Mouse (Mus musculus): ENCODE data around the gene Bcdin3d. TPM values are rescaled to one million over a fixed set of nuclear protein-coding genes. Genes with fewer than 3 reads are reported as not detected.
"Not testable (repeated sequence)": the region's sequence is repeated elsewhere in the genome, so short reads cannot be mapped to it uniquely, and the experiment has no call there.

The Bcdin3d gene
- polyA plus RNA-seq, 1 experiment, result 15.1 TPM

DNA sequence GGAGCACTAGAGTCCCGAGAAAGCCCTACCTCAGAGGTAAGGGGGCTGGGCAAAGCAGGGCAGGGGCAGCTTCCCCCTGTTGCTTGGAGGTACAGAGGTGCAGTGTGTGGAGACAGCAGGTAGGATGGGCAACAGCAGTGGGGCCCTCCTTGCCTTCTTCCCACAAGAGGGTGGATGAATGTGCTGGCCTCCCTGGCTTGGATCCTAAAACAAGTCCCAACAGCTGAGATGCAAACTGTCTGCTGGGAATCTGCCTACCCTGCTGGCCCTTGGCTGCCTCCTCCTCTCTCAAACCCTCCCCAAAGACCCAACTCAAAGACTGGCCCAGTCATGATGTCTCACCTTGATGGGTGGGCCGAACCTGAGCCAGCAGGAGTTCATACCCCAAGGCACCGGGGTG is 19.1 kb downstream of the Bcdin3d start:
- TF ChIP-seq POLR2A (IDR thresholded peaks at IDR 0.05; ENCODE audit: borderline replicate concordance, extremely low read depth, insufficient read depth, insufficient read length, poor library complexity, severe bottlenecking) (no peak), CTCF (IDR thresholded peaks at IDR 0.05; ENCODE audit: borderline replicate concordance, extremely low read depth, insufficient read depth, insufficient read length) (no peak)
- DNase-seq (ENCODE audit: low read depth), result no peak

DNA sequence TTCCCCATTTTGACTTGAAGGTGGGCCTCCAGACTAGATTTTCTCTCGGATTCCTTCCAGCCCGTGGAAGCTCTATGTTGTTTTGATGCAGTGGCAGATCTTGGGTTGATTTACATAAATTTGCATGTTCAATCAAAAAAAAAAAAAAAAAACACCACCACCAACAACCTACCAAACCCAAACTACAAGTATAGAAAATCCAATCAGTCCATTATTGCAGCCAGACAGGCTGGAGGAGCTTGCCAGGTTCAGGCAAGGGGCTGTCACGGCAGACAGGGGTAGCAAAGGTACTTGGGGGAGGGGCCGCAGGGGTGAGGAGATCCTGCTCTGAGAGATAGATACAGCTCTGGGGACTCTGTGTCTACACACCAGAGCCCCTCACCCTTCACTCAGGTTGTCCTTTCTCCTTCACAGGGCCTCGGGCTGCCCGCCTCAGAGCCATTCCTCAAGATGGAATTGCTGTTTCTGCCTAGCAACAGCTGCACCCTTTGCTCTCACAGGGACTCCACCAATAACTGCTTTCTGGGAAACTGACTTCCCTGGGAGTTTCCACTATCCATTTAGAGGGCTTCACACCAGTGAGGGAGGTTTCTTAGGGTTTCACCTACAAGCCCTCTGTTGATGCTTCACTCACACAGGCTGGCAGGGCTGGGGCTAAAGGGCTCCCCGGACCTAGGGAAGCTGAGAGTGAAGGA is 19.8 kb downstream of the Bcdin3d start:
- TF ChIP-seq CTCF (IDR thresholded peaks at IDR 0.05; ENCODE audit: borderline replicate concordance, extremely low read depth, insufficient read depth, insufficient read length) (no peak), POLR2A (IDR thresholded peaks at IDR 0.05; ENCODE audit: borderline replicate concordance, extremely low read depth, insufficient read depth, insufficient read length, poor library complexity, severe bottlenecking) (no peak)
- no peak for DNase-seq (ENCODE audit: low read depth)

DNA sequence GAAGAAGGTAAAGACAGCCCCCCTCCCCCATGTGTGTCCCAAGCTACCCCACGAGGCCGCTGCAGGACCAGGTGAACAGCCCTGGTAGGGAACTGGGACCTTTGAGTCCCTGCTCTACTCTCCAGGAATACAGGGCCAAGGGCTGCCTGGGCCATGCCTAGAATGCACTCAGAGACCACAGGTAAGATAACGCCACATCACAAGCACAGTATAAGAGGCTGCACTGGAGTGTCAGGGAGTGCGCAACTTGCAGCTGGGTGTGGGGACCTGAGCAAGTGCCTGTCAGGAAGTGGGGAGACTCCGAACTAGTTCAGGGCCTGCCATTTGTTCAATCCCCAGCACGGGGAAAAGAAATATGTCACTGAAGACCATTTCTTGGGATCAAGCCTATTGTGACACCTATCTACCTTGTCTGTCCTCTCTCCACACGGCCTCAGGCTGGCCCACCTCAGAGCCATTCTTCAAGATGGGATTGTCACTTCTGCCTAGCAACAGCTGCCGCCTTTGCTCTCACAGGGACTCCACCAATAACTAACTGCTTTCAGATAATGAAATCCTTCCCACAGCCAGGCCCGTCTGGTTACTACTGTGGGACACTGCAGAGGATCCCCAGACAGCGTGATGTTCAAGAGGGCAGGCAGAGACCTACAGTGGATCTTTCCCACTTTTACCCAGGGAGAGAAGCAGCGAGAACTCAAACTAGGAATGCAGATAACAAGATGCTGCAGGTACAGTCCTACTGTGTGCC is 21.2 kb downstream of the Bcdin3d start:
- DNase-seq (ENCODE audit: low read depth), result no peak
- no peak for TF ChIP-seq POLR2A (IDR thresholded peaks at IDR 0.05; ENCODE audit: borderline replicate concordance, extremely low read depth, insufficient read depth, insufficient read length, poor library complexity, severe bottlenecking)
- no peak for TF ChIP-seq CTCF (IDR thresholded peaks at IDR 0.05; ENCODE audit: borderline replicate concordance, extremely low read depth, insufficient read depth, insufficient read length)

DNA sequence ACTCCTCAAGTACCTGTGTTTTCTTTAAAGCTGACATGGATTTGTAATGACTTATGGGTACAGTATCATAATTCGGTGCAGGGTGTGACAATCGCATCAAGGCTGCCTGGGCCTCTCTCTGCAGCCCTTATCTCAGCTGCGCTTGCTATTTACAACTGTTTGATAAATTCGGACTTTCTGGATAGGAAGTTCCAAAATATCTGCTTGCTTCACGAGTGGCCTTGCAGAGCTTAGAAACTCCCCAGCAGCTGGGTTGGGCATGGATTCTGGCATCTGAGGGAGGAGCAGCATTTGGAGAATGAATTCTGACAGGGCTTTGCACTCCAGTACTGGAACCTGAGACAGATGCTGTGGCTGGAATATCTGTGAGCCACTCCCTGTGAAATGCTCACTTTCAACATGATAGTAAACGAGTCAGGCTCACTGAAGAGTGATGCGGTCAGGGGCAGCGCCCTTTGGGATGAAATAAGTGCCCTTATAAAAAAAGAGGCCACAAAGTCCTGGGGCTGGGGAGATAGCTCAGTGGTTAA is 24.7 kb downstream of the Bcdin3d start:
- TF ChIP-seq POLR2A (IDR thresholded peaks at IDR 0.05; ENCODE audit: borderline replicate concordance, extremely low read depth, insufficient read depth, insufficient read length, poor library complexity, severe bottlenecking), result no peak
- TF ChIP-seq CTCF (IDR thresholded peaks at IDR 0.05; ENCODE audit: borderline replicate concordance, extremely low read depth, insufficient read depth, insufficient read length), result no peak
- no peak for DNase-seq (ENCODE audit: low read depth)

DNA sequence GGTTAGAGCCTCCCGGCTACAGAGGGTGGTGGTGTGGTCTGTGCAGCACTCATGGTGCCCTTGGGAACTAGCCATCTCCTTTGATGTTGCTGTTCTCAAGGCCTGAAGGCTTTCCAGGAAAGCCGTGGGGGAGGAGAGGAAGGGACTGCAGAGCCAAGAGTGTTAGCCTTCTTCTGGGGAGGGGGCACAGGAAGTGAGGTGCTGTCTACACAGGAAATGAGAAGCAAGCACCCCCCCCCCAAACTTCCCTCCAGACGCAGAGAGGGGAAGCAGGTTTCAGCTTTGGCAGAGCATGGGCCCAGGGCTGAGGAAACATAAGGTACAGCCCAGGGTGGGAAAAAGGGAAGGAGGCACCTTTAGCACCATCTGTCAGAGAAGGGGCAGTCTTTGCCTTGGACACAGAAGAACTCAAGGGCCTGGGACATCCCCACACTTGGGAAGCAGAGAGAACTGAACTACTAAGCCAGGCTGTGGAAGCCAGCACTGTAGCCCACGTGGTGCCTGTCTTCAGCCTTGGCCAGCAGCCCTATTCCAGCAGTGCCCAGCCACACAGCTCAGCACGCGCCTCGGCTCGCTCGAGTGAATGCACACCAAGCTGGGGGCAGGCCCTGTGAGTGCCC is 25.3 kb downstream of the Bcdin3d start:
- peak; percentile 61 for DNase-seq (ENCODE audit: low read depth)
- TF ChIP-seq CTCF (IDR thresholded peaks at IDR 0.05; ENCODE audit: borderline replicate concordance, extremely low read depth, insufficient read depth, insufficient read length) (no peak), POLR2A (IDR thresholded peaks at IDR 0.05; ENCODE audit: borderline replicate concordance, extremely low read depth, insufficient read depth, insufficient read length, poor library complexity, severe bottlenecking) (no peak)

DNA sequence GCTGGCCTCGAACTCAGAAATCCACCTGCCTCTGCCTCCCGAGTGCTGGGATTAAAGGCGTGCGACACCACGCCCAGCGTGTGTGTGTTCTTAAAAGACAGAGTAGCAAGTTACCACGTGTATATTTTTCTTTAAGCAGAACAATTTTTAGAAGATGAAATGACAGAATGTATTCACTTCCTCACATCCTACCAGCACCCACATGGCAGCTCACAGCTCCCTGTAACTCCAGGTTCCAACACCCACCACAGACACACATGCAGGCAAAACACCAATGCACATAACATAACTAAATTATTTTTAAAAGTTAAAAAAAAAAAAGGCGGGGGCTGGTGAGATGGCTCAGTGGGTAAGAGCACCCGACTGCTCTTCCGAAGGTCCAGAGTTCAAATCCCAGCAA is 28.4 kb downstream of the Bcdin3d start:
- not testable (repeated sequence) for DNase-seq (ENCODE audit: low read depth)

DNA sequence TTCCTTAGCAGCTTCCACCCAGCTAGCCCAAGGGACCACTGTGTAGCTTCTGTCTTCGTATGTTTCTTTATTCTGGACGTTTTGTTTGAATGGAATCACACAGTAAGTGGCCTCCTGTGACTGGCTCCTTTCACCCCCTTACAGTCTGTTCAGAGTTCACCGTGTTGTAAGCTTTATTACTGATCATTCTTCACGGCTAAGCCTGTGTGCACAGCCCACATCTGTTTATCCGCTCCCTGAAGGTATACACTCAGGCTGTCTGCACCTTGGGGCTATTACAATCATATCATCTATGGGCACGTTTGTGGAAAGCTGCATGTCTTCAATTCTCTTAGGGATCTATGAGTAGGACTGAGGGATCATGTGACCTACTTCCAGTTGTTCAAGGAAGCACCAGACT is 29.0 kb downstream of the Bcdin3d start:
- DNase-seq (ENCODE audit: low read depth), result peak; percentile 23
- TF ChIP-seq CTCF (IDR thresholded peaks at IDR 0.05; ENCODE audit: borderline replicate concordance, extremely low read depth, insufficient read depth, insufficient read length) (no peak), POLR2A (IDR thresholded peaks at IDR 0.05; ENCODE audit: borderline replicate concordance, extremely low read depth, insufficient read depth, insufficient read length, poor library complexity, severe bottlenecking) (no peak)

DNA sequence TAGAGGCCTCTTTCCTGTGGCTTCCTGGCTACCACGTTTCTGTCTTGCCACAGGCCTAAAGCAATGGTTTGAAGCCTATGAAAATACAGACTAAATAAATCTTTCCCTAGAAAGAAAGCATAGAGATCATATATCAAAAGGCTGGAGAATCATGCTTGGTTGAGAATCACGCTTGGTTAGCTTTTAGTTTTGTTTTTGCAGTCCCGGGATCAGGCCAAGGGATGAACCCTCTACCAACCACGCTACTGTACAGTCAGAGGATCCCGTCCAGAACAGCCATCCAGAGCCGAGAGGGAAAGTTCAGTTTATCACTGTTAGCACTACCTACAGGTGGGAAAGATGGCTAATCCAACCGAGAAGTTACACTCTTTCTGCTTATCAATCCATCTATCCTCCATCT is 32.2 kb downstream of the Bcdin3d start:
- no peak for DNase-seq (ENCODE audit: low read depth)
- no peak for TF ChIP-seq POLR2A (IDR thresholded peaks at IDR 0.05; ENCODE audit: borderline replicate concordance, extremely low read depth, insufficient read depth, insufficient read length, poor library complexity, severe bottlenecking)
- TF ChIP-seq CTCF (IDR thresholded peaks at IDR 0.05; ENCODE audit: borderline replicate concordance, extremely low read depth, insufficient read depth, insufficient read length), result no peak

DNA sequence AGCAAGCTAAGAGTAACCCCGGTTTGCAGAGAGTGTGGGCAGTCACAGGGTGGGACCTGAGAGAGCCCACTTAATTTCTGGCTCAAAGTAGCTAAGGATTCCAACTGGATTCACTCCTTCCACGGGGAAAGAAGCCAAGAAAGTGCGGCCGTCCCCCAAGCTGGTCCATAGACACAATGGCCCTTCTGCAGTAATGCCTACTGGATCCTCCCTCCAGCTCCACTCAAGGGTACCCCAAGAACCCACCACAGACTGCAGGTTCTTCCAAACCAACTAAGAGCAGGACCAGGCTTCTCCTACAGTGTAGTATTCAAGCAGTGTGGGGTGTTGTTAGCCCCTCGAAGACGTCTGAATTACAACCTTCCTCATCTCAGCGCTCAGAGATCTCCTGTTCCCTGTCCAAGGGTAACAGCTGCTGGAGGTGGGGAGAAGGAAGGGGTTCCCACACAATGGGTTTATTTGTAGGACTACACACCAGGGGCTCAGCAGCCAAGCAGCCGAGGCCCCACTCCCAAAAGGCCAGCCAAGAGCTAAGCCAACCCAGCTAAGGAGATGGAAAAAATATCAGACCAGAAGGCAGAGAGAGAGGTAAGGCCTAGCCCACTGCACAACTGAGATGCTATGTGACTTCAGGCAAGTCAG is 33.6 kb downstream of the Bcdin3d start:
- no peak for TF ChIP-seq CTCF (IDR thresholded peaks at IDR 0.05; ENCODE audit: borderline replicate concordance, extremely low read depth, insufficient read depth, insufficient read length)
- no peak for TF ChIP-seq POLR2A (IDR thresholded peaks at IDR 0.05; ENCODE audit: borderline replicate concordance, extremely low read depth, insufficient read depth, insufficient read length, poor library complexity, severe bottlenecking)
- DNase-seq (ENCODE audit: low read depth), result peak; percentile 62

DNA sequence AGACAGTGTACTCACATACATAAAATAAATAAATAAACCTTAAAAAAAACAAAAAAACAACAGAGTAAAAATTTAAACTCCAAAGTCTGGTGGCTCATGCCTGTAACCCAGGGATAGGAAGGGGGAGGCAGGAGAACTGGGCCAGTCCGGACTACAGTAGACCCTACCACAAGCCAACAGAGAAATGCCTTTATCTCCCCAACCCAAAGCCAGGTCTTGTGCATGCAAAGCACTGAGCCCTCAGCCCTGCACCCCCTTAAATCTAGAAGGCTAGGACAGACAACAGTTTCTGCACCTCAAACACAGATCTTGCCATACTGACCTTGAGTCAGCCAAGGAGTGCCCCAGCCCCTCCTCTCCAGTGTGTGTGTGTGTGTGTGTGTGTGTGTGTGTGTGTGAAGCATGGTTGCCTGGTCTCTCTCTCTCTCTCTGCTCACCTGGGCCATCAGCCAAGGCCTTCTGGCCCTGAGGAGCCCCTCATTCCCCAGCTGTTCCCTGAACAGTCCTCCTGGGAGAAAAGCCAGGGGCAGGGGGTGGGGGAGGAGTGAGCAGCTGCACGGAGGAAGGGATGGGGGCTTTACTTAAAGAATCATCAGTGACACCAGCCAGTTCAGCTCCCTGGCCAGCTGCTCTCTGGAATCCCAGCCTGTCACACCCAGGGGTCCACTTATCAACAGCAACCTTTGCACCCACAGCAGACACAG is 34.3 kb downstream of the Bcdin3d start:
- TF ChIP-seq POLR2A (IDR thresholded peaks at IDR 0.05; ENCODE audit: borderline replicate concordance, extremely low read depth, insufficient read depth, insufficient read length, poor library complexity, severe bottlenecking), result no peak
- TF ChIP-seq CTCF (IDR thresholded peaks at IDR 0.05; ENCODE audit: borderline replicate concordance, extremely low read depth, insufficient read depth, insufficient read length), result no peak
- peak; percentile 91 for DNase-seq (ENCODE audit: low read depth)

Measured in brain, embryonic 14.5 days (tissue).